Mouse (Mus musculus) right cerebral cortex, adult 18-20 months (tissue): Measurements from ENCODE around the gene B430306N03Rik.
"Not testable (repeated sequence)": the region's sequence is repeated elsewhere in the genome, so short reads cannot be mapped to it uniquely, and the experiment has no call there.

Experiments
- DNase-seq: peaks from one replicate; pipeline ENCODE4 v3.0.0; 2022; ENCODE audit warnings: mixed read lengths

The B430306N03Rik gene

DNA sequence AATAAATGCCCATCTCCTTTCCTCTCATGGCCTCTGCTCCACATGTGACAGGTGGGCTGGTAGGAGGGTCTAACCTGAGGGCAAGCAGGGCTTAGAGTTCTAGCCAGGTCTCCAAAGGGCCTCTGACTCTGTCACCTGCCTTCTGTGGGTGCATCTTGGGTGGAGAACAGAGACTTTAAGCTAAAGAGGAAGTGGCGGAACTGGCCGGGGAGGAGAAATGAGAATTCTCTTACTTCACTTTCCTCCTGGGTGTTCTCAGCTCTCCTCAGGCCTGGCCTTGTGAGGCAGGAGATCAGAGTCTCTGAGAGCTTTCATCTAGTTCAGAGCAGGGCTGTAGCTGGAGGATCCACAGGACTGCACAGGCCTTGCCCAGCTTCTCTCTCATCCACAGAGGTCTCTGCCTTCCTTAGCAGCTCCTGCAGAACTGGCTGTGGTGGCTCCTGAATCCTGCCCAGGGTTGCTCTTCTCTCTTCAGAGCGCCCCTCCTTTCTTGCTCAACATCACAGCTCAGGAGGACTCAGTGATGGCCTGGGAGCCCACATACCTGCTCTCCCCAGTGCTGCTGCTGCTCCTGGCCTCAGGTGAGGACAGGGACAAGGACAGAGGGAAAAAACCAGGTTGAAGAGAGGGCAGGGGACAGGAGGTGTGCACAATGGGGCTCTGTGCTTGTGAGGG lies at the start of gene B430306N03Rik:
B430306N03Rik (plus strand) TSS at position 237 of the 675 bp plus-strand sequence.
- DNase-seq = not testable (repeated sequence)

DNA sequence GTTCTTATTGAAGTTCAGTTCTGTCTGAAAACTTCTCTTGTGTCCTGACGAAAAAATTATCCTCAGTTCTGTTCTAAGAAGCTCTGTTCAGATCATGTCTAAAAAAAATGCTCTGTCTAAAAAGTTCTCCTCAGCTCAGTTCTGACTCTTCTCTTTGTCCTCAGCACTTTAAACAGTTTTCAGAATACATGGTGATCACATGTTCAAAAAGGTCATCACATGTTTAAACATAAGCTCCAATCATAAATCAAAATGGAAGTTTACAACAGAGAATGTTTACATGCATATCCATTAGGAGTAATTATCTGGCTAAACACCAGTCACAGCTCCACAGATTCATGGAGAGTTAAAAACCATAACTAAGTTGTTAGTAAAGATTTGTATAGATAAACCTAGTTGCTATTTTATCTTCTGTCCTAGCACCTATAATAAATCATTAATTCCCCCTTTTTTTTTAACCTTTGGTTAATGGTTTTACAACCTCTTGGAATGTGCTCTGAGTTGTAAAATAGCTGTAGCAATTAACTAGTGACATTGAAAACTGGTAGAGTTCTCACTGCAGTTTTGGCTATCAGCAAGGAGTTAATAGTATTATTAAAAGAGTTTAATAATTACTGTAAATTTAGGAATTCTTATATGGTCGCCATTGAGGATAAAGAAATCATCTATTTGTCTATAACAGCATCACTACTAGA lies 49.2 kb upstream of the B430306N03Rik start:
- no peak for DNase-seq

DNA sequence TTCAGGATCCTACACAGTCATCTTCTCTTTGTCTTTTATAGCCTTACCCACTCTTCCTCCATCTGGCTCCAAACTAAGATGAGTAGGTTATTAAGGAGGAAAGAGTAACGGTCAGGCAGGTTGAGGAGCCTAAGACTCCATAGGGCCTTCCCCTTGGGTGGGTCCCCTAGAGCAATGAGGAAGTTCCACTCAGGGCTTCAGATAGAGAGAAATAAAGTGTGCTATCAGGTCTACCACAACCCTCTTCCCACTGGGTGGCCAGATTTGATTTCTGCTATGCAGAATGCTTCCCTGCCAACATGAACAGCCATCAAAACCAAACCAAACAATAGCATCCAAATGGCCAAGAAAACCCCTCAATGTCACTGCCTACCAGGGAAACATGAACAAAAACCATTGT lies 48.4 kb upstream of the B430306N03Rik start:
- no peak for DNase-seq

DNA sequence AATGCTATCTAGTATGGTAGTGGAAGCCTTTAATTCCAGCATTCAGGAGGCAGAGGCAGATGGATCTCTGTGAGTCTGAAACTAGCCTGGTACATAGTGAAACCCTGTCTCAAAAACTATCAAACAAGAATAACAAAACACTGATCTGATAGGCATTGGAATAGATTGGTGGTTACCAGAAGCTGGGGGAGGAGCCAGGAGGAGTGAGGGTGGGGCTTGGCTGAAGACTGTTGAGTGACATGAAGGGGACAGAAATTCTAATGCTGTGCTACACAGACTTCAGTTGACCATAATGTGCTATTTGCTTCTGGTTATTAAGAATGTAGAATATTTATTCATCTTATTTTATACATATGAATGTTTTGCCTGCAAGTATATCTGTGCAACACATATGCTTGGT lies 47.7 kb upstream of the B430306N03Rik start:
- no peak for DNase-seq

DNA sequence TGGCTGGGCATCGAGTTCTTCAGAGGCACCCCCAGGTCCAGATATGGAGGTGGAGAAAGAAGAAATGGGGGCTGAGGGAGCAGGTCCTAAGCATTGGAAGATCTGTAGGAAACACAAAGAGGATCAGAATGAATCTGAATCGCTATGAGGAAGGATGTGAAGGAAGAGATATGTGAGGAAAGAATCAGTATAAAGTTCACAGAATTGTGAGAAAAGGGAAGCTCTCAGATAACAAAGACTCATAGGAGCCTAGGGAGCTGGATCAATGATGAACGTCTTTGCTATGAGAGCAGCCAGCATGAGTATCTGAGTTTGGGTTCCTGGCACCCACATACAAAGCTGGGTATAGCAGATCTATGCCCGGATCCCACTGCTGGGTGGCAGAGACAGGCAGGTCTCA lies 46.1 kb upstream of the B430306N03Rik start:
- DNase-seq = no peak

DNA sequence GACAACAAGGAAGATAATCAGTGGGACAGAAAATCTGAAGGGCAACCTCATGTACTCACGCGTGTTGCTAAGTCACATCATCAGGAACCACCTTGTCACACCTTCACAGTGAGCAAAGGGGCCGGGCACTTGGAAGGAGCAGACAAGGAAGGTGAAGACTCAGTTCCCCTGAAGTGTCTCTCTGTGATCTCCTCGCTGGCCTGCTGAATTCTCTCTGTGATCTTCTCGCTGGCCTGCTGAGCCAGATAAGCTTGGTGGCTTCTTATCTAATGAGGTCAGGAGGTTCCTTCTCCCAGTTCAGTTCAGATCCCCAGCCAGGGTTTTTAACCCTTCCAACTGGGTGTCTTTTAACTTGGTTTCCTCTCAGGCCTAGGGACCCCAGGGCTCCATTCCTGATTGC lies 43.8 kb upstream of the B430306N03Rik start:
- DNase-seq = no peak

DNA sequence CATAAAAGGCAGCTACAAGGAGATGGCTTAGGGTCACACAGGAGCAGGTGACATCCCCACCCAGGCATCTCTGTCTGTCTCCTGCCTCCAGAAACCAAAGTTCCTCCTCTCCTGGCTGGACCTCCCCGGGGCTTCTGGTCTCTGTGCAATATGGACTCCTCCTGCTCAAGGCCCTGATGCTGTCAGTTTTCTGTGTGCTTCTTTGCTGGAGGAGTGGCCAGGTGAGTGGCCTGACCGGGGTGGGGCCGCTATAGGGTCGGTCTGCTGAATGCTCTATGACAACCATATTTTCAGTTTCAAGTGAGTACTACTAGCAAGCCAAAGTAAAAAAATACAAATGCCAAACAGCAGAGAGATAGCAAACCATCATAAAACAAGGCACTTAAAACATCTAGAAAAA lies 43.3 kb upstream of the B430306N03Rik start:
- no peak for DNase-seq

DNA sequence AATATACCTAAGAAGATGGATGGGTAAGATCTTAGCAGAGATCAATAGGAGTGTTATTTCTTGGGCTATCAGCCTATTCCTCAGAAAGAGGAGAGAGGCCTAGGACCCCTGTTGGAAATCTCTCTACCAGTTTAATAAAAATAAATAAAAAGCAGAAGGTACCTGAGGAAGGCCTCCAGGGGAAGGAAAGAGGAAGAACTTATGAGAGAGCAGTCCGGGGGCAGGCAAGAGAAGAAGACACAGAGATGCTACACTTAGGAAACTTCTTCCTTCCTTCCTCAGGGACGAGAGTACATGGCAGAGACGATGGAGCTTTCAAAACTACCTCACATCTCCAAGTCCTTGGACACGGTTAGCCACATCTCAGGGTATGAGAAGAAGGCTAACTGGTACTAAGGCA lies 41.8 kb upstream of the B430306N03Rik start:
- DNase-seq = no peak

DNA sequence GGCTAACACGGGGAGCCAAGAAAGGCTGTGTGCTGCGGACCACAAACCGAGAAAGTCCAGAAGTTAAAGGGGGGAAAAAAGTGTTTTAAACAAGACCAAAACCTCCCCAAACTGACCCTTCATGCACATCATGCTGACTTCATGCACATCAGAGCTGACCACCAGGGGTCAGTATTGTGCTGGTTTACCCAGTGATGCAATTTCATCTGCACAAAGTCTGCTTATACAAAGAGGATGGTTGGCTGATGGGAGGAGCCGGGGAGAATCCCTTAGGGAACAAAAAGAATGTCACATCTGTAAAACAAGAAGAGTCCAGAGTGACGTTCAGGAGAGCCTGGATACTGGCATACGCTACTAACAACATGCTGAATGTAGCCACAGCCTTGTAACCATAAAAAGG lies 41.1 kb upstream of the B430306N03Rik start:
- DNase-seq = peak; percentile 67

DNA sequence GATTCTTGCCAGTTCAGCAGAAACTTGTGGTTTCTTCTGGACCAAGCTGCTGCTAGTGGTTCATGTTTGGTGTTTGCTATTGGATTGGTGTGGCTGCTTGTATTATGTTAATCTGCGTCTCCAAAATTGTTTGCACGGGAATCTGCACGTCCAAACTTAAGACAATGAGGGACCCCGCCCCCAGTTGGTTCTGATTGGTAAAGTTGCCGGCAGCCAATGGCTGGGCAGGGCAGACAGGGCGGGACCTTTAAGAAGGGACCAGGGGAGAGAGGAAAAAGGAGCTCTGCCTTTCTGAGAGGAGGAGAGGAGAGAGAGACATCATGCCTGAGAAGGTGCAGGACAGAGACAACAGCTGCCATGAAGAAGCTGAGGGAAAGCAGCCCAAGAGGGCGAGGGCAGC lies 40.2 kb upstream of the B430306N03Rik start:
- DNase-seq = no peak

DNA sequence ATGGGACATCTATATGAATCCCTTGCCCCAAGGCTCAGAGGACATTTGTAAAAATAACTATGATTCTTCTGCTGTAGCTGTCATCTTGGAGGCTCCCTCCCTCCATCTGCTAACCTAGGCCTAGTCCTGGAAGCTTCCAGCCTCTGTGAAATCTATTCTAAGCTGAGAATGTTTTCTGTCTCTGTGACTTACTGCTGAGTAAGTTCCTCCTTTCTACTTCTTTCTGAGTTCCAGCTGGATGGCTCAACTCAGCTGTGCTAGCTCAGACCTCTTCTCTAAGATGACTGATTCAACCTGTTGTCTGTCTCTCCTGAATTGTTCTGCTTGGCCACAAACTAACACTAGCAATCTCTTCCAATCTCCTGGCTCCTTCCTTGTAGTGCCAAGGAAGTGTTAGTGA lies 37.6 kb upstream of the B430306N03Rik start:
- DNase-seq = no peak

DNA sequence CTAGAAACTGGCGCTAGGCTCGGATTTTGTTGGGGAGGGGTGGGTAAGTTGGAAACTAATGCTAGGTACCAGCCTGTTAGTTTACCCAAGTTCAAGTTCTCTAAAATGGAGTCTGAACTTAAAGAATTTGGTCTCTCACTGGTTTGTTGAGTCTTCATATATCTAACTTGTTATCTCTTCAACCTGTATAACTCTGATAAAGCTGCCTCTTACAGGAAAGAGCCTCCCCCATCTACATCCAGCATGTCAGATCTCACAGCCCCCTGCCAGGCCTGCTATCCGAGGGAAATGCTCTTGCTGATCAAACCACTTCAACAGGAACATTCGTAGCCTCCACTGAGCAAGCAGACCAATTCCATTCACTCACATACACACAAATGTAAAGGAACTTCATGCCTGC lies 36.9 kb upstream of the B430306N03Rik start:
- DNase-seq = no peak

DNA sequence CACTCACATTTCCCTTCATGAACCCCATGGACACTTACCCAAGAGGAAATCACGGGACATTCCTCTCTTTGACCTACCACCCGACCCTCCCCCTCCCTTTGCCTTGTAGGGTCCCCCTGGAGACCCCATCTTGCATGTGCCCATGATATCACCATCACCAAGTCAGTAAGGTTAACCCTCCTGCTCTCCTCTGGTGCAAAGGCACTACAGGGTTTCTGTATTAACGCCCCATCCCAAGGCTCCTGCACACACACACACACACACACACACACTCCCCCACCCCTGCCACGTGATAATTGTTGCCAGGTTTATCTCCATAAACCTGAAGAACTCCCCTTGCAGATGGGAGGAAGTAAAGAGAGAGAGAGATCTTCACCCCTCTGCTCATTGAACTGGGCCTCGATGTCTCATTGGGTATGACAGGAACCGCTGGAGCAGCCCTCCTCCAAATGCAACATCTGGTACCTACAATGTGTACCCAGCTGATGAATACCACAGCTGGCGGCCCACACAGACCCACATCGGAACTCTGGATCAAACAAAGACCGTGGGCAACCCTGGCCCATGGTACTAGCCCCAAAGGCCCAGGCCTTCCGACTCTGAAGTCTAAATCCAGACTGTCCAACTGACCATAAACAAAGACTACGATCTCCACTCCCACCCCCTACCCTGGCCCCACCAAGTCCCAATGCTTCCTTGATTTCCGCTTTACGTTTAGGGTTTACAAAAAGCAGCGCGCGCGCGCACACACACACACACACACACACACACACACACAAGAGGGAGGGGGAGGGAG lies 34.8 kb upstream of the B430306N03Rik start:
- DNase-seq = no peak

DNA sequence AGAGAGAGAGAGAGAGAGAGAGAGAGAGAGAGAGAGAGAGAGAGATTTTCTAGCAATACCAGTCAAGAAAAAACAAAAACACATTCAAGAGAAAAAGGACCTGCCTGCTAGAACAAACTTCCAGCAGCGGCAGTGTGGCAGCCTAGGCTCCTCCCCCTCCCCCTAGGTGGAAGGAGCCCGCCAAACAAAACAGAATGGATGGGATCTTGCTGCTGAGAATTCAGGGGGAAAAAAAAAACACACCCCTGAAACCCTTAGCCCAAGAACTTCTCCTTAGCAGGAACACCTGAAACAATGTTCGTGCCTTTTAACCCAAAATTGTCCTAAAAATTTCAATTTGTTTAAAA lies 34.2 kb upstream of the B430306N03Rik start:
- DNase-seq = no peak

DNA sequence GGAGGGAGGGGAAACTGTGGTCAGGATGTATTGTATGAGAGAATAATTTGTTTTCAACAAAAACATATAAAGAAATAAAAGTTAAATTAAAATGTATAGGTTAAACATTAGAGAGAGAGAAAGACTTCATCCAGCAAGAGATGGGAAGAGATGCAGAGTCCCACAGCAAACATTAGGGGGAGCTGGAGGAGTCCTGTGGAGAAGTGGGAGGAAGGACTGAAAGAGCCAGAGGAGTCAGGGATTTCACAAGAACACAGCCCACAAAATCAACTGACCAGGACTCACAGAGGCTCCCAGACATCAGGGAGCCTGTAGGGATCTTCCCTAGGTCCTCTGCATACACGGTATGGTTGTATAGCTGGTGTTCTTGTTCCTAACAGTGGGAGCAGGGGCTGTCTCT lies 29.2 kb upstream of the B430306N03Rik start:
- DNase-seq = no peak

DNA sequence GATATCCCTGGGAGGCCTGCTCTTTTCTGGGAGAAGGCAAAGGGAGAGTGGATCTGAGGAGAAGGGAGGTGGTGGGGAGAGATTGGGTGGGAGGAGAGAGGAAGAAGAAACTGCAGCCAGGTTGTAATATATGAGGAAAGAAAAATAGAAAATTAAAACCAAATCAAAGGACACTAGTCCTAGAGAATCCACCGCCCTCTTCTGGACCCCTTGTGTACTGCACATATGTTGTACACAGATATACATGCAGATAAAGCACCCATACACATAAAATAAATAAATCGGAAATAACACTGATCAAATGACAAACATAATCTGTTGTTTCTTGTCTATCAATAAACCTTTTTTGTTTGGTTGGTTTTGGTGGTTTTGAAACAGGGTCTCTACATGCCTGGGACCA lies 28.7 kb upstream of the B430306N03Rik start:
- no peak for DNase-seq

DNA sequence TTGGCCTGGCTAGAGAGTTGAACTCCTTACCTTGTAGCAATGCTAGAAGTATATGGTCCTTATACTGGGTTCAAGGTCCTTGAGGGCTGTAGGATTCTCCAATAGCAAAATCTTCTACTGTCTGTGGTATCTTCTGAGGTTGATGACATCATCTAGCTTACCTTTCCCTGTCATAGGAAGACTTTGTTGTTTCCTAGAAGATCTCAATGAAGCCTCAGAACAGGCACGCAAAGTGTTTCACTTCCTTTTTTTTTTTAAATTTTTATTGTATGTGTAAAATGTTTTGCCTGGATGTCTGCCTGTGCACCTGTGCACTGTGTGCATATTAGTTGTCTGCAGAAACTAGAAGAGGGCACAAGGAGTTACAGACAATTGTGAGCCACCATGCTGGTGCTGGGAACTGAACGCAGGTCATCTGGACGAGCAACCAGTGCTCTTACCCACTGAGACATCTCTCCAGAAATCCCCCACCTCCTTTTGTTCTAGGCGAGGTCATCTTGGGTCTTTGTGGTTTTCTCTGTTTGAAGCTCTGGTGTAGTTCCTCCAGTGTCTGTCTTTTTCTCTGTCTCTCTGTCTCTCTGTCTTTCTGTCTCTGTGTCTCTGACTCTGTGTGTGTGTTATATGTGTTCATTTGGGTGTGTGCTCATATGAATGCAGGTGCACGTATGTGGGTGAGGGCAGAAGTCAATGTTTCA lies 22.3 kb upstream of the B430306N03Rik start:
- no peak for DNase-seq

DNA sequence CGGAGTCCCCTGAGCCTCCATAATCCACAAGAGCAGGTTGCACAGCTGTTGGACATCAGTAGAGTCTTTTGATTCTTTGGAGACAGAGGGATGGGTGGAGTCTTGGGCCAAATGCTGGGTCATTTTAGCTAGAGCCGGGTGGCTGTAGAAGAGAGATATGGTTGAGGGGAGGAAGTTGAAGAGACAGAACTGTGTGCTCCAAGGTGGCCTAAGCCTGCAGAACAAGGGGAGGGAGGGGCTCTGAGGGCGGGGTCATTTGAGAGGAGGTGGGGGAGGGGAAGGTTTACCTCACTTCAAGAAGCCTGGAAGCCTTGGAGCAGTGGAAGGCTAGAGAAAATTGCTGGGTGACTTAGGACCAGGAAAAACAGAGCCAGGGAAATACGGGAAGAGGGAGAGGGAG lies 16.7 kb upstream of the B430306N03Rik start, which contains the start of gene Treml2:
Treml2 (plus strand) TSS at position 296 of the 400 bp plus-strand sequence.
- DNase-seq = no peak

DNA sequence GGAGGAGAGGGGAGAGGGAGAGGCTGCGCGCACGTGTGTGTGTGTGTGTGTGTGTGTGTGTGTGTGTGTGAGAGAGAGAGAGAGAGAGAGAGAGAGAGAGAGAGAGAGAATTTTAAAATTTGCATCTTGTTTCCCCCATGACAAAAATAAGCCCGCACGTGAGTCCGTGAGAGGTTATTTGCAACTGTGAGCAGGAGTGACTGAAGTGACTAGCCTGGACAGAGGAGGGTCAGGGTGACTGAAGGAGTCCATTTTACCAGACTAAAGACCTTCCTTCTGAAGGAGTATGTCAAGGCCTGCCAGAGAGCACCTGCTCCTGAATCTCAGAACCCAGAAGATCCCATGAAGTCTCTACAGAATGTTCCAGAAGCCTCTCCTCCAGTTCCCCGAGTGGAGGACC lies 16.2 kb upstream of the B430306N03Rik start:
- DNase-seq = no peak

DNA sequence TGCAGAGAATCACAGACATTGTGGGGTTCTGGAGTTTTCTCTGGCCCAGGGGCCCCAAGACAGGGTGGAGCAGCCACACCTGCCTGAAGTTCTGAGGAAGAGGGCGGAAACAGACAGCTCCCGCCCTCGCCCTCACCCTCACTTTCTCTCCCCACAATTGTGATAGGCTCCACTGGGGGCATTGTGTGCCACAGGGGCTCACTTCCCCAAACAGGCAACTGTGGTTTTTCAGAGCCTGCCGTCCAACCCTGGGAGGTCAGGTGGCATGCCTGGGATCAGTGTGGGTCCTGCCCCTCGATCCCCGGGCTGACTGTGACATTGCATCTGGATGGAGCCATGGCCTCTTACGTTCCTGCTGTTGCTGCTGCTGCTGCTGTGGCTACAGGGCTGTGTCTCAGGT lies 15.7 kb upstream of the B430306N03Rik start:
- DNase-seq = no peak

DNA sequence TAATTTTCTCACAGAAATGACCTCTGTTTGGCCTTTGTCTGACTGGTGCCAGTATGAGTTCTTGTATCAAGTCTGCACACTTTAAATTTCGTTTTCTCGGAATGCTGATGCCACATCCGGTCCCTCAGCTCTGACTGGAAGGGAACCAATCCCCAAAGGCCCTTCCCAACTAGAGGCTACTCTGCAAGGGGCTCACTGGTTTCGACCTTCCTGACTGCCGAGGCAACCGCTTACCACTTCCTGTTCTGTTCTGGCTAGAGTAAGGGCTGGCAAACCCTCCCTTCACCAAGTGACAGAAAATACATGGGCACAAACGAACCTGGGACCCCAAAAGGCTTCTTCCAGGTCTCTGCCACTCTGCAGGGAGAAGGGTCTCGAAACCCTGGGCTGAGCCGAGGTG lies 15.1 kb upstream of the B430306N03Rik start:
- DNase-seq = no peak

DNA sequence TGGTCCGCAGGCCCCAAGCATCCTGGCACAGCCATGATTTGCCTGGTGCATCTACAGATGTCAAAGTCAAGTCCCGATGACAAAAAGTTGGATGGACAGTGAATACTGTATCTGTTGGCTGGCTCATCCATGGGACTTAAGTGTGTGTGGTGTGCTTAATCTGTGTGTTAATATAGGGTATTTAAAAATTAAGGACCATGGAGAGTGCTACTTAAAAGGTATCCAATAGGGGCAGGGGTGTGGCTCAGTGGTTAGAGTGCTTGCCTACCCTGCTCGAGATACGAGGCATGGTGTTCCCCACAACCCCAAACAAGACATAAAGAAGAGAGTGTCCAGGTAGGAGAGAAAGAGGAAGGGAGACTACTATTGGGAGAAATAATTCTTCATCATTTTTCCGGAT lies 14.1 kb upstream of the B430306N03Rik start:
- DNase-seq = no peak

DNA sequence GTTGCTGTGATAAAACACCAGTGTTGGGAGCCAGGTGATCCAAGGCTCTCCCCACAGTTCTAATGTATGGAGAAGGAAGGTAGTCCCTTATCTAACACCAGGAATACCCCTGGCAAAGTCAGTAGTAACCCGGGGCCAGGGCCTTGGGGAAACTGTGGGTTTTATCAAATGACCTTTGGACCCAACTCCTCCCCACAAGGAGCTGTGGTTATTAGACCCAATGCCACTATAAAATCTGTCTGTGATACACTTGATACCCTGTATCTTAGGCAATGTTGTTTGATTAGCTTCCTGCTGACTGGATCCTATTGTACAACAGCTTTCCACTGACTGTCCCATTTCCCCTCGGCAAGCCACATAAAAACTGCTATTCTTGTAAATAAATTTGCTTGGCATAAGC lies 3.8 kb upstream of the B430306N03Rik start:
- DNase-seq = no peak
